Mouse (Mus musculus) bone marrow macrophage, adult 2 months (primary cell): Measurements from ENCODE around the gene Thyn1. TPM values are rescaled to one million over a fixed set of nuclear protein-coding genes. Genes with fewer than 3 reads are reported as not detected.

Experiments
- H3K27ac ChIP-seq: 2 replicates; pipeline ENCODE4 v1.5.1; 2012; ENCODE audit warnings: low read depth, low read length; ENCODE audit not compliant: insufficient read depth
- H3K4me1 ChIP-seq: 2 replicates; pipeline ENCODE4 v1.6.1; 2012; ENCODE audit warnings: low read length; ENCODE audit not compliant: control insufficient read depth, insufficient read depth
- H3K4me3 ChIP-seq: 2 replicates; pipeline ENCODE4 v1.5.1; 2012; ENCODE audit warnings: mild to moderate bottlenecking, low read length, moderate library complexity; ENCODE audit not compliant: insufficient read depth
- CTCF ChIP-seq: IDR thresholded peaks from 2 replicates; pipeline ENCODE4 v1.5.1; 2012; ENCODE audit warnings: low read depth, mild to moderate bottlenecking, low read length, moderate library complexity
- POLR2A ChIP-seq: IDR thresholded peaks from 2 replicates; pipeline ENCODE4 v1.6.1; 2012; ENCODE audit warnings: mild to moderate bottlenecking, low read depth, low read length, borderline replicate concordance
- polyA plus RNA-seq: library from polyadenylated mRNA; stranded (reverse); fragments of >200 nt; gene quantifications from 2 replicates; pipeline ENCODE4 v1.2.4, GENCODE M21; 2012; ENCODE audit not compliant: missing spikeins, insufficient read depth, insufficient read length

Gene Thyn1
- polyA plus RNA-seq, 1 experiment: 34.3 TPM

- H3K27ac ChIP-seq: peak within 1 kb of the TSS; percentile 71
- H3K4me1 ChIP-seq: peaks cover 22% of the 10 kb centered on the region
- TF ChIP-seq CTCF (no peak), POLR2A (peak; percentile 87; the same call in 1 of the 2 replicates)
- H3K4me3 ChIP-seq: peak within 1 kb of the TSS; percentile 78
These were observed 30.6 kb downstream of the Thyn1 start, which contains the start of the genes Vps26b and Ncapd3 for GRCm38 (mm10) chr9:27029828-27030762. Gene Vps26b, minus strand, starts transcription at chr9:27030065. Gene Ncapd3, plus strand, starts transcription at chr9:27030175.

- peak overlapping the region; percentile 78 for H3K4me3 ChIP-seq
- TF ChIP-seq CTCF: no peak
- TF ChIP-seq POLR2A: no peak
- no peak overlapping the region for H3K27ac ChIP-seq
- H3K4me1 ChIP-seq: peaks cover 22% of the 10 kb centered on the region
These were observed 31.2 kb downstream of the Thyn1 start for GRCm38 (mm10) chr9:27030763-27031100.

GRCm38 (mm10) chr9:27043892-27044291, 44.4 kb downstream of the Thyn1 start:
- Histone ChIP-seq H3K4me1 (no peaks in the 10 kb centered on the region), H3K4me3 (no peak overlapping the region), H3K27ac (no peak overlapping the region)
- TF ChIP-seq POLR2A: no peak
- no peak for TF ChIP-seq CTCF

- H3K4me3 ChIP-seq: no peak overlapping the region
These were observed 50.0 kb downstream of the Thyn1 start for GRCm38 (mm10) chr9:27049492-27049891.

More at GRCm38 (mm10) chr9:27049492-27049891, 50.0 kb downstream of the Thyn1 start:
- TF ChIP-seq CTCF (no peak), POLR2A (no peak)
- Histone ChIP-seq H3K4me1 (no peaks in the 10 kb centered on the region), H3K27ac (no peak overlapping the region)

Other genes starting within 250 kb of the Thyn1 start
- gene Glb1l2, start 193.2 kb upstream of the Thyn1 start, polyA plus RNA-seq: not detected in 2 replicates
- gene Glb1l3, start 138.8 kb upstream of the Thyn1 start, polyA plus RNA-seq: not detected in 2 replicates
- not detected in 2 replicates for gene Gm1110, start 76.6 kb upstream of the Thyn1 start, polyA plus RNA-seq
- 30.8 and 32.7 TPM in 2 replicates for gene Acad8, start 144 bp upstream of the Thyn1 start, polyA plus RNA-seq
- gene Vps26b, start 30.4 kb downstream of the Thyn1 start, polyA plus RNA-seq: 32.6 and 35.8 TPM in 2 replicates
- 26.1 and 28.0 TPM in 2 replicates for gene Ncapd3, start 30.5 kb downstream of the Thyn1 start, polyA plus RNA-seq
- not detected in 2 replicates for gene Jam3, start 155.7 kb downstream of the Thyn1 start, polyA plus RNA-seq